Mouse (Mus musculus) brain, embryonic 14.5 days (tissue): ENCODE measurements around the gene Sohlh2.

Experiments
- CTCF ChIP-seq: fragments of 200-500 bp; IDR thresholded peaks from 2 replicates; pipeline ENCODE4 v1.5.1; 2012; ENCODE audit warnings: inconsistent platforms, mild to moderate bottlenecking, moderate library complexity, borderline replicate concordance; ENCODE audit not compliant: insufficient read depth, insufficient read length; ENCODE audit errors: extremely low read depth
- POLR2A ChIP-seq: fragments of 200-500 bp; IDR thresholded peaks from 2 replicates; pipeline ENCODE4 v1.6.1; 2012; ENCODE audit warnings: mild to moderate bottlenecking, inconsistent platforms, borderline replicate concordance; ENCODE audit not compliant: poor library complexity, insufficient read depth, insufficient read length, severe bottlenecking; ENCODE audit errors: extremely low read depth

DNA sequence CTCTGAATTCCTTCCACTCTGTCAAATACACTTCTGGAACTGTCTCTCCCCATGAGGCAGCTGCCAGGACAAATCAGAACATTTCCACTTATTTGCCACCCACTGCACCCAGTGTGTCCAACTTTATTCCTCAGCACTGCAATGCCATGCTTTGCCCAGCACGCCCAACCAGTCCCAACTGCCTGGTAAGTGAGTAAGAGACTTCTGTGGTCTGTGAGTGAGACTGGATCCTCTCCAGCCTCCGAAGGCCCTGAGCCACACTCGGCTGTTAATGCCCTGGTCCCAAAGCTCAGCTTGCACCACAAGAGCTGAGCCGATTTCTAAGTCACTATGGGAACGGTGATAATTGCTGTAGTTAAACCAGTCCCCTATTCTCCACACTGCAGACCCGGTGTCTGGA, 25.8 kb downstream of the Sohlh2 start:
- no peak for TF ChIP-seq CTCF
- TF ChIP-seq POLR2A = no peak
